Mouse (Mus musculus) adipocyte (in vitro differentiated cells): ENCODE data around the gene Irgc1.
"Not testable (repeated sequence)": the region's sequence is repeated elsewhere in the genome, so short reads cannot be mapped to it uniquely, and the experiment has no call there.

Source experiments
- DNase-seq: peaks from one replicate; pipeline ENCODE4 v3.0.0-alpha.2; 2016; ENCODE audit warnings: low spot score

Irgc1 gene

GRCm38 (mm10) chr7:24435305-24435704, 16.8 kb downstream of the Irgc1 start:
- no peak for DNase-seq

DNA sequence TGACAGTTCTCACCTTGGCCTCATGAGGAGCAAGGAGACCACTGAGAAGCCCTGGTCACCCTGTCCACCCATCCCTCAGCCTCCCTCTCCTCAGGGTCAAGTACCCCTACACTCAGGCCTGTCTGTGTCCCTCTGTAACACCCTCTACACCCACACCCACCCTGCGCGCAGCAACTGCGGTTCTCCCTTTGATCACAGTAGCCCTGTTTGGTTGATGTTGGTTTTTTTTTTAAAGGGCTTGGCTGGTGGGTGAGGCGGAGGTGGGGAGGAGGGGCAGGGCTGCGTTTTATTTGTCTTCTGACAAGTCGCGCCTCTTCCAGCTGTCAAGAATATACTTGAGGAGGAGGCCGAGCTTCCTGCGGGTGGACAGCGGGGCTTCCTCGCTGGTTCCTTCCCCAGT, 20.4 kb downstream of the Irgc1 start:
- no peak for DNase-seq

DNA sequence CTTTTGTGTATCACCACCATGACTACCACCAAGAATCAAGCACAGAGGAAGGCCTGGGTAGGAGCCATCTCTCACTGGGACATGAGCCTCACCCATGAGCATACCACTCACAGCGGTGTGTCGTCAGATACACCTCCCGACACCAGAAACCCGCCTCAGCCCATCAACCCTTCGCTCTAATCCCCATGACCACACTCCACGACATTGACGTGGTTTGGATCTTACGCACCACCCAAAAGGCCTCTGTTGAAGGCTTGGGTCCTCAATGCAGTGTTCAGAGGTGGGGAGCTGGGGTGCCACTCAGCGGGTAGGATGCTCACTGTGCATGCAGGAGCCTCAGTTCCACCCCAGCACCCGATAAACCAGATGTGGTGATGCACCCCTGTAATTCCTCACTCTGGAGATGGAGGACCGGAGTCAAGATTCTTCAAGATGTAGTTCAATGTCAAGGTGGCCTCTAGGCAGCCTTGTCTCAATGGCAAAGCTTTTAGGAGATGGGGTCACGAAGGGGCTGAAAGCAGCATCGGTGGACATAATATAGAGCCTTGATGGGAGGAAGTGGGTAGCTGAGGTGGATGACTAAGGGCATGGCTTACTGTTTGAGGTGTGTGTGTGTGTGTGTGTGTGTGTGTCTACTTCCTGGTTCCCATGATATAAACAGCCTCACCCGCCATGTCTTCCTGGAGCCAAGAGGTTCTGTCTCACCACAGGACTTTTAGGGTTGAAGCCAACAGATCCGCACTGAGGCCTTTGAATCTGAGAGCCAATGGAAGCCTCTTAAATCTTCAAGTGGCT, 21.3 kb downstream of the Irgc1 start:
- DNase-seq, result no peak

GRCm38 (mm10) chr7:24429413-24430112, 22.5 kb downstream of the Irgc1 start:
- peak; percentile 18 for DNase-seq

- DNase-seq, result no peak
Measured at GRCm38 (mm10) chr7:24428725-24429124, 23.4 kb downstream of the Irgc1 start.

DNA sequence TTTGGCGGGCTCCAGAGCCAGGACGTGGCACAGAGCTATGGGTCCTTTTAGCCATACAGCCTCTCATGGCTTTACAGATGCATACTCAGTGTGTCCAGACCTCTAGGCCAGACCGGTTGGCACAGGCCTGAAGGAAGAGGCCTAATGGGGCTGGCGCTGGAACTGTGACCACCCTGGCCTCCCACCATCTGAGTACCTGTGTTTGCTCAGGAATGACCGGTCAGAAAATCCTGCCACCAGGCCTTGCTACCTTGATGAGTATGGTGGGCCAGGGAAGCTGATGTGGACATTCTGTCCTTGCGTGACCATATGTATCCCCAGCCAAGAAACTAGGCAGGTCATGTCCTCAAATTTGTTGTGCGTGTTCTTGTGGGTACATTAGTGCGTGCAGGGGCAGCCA, 24.9 kb downstream of the Irgc1 start:
- no peak for DNase-seq

GRCm38 (mm10) chr7:24425919-24426318, 26.2 kb downstream of the Irgc1 start:
- DNase-seq, result no peak

- DNase-seq, result peak; percentile 57
Measured at GRCm38 (mm10) chr7:24423956-24424732, 28.0 kb downstream of the Irgc1 start.

DNA sequence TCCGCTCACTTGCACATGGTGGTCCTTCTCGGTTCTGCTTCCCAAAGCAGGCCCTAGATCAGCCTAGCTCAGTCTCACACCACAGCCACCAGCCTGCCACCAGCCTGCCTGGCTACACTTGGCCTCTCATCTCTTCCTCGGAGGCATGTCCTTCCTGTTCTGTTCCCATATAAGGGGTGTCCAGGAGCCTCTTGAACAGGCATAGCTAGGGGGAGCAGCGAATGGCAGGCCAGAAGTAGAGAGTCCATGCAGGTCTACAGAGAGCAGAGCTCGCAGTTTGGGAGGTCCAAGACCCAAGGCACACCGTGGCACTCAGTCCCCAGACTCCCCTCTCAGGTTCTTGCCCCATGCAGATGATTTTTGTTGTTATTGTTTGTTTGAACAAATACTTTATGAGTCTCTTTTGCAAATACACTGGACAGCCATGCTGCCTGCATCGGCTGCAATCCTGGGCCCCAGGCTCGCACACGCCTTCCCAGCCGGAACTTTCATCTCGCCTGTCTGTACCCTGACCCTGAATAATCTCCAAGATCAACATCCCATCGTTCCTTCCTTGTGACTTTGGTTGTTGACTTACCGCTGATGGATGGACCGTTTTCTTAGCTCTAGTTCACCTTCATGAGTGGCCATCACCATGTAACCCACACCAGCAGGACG, 28.9 kb downstream of the Irgc1 start:
- DNase-seq, result no peak

DNA sequence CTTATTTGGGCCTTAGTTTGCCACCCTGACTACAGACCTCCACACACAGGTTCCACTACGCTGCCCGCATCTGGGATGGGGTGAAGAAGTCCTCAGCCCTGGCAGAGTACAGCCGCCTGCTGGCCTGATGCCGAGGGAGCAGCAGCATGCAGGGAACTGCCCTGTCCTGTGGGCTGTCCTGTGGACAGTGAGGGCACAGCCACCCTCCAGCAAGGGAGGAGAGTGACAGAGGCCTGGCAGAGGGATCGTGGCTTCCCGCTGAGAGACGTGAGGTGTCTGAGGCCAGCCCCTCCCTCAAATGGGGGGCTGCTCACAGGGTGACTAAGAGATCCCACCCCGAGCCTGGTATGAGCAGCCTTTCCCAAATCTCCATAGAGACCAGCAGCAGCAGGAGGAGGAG, 29.8 kb downstream of the Irgc1 start:
- DNase-seq, result no peak

DNA sequence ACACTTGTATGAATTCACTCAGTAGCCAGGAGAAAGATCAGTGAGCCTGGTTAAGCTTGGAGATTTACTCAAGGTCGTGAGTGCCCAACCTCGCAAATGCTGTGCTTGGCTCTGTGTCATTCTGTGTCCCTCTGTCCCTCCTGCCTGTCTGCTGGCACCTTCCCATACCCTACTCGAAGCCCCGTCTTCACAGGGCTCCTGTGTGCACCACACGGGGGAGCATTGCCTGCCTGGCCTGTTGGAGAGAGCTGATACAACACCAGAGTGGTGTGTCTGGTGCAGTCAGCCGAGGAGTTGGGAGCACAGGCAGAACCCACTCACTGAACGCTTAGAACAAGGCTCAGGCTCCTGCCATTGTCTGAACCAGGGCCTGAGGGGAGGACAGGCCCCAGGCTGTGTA, 30.4 kb downstream of the Irgc1 start:
- DNase-seq, result no peak

DNA sequence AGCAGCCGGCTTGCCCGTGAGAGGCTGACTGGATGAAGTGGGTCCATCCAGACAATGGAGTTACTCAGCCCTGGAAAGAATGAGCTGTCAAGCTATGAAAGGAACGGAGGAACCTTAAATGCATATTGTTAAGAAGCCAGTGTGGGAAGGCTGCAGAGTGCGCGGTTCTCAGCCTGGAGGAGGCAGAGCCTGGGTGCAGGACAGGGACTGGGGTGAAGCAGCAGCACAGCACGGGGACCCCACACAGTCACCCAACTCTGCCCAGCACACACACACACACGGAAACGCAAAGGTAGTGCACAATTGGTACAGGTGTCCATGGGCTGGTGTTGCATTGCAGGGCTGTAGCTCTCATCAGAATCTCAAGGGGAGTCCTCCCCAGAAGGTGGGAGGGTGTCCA, 32.5 kb downstream of the Irgc1 start:
- no peak for DNase-seq

- no peak for DNase-seq
Measured at GRCm38 (mm10) chr7:24415261-24415660, 36.8 kb downstream of the Irgc1 start.

- no peak for DNase-seq
Measured at GRCm38 (mm10) chr7:24413630-24414029, 38.5 kb downstream of the Irgc1 start.

- no peak for DNase-seq
Measured at GRCm38 (mm10) chr7:24410831-24411230, 41.3 kb downstream of the Irgc1 start.

DNA sequence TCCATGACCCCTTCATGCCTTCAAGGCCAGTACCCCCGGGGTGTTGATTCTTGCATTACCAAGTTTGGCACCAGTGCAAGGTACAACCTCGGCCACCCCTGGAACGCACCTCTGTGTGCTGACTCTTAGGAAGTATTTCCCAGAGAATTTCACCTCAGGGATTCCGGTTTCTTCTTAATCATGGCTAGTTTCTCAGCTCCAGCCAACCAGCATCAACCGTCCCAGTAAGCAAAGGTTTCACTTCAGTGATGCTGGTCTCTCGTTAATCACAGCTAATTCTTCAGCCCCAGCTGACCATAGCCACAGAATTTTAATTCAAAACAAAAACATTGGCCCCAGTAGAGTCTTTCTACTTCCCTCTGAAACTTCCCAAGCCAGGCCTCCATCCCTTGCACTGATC, 42.0 kb downstream of the Irgc1 start:
- DNase-seq, result no peak

- DNase-seq, result no peak
Measured at GRCm38 (mm10) chr7:24408186-24408585, 43.9 kb downstream of the Irgc1 start.

- peak; percentile 85 for DNase-seq
Measured at GRCm38 (mm10) chr7:24406528-24407344, 45.4 kb downstream of the Irgc1 start.

DNA sequence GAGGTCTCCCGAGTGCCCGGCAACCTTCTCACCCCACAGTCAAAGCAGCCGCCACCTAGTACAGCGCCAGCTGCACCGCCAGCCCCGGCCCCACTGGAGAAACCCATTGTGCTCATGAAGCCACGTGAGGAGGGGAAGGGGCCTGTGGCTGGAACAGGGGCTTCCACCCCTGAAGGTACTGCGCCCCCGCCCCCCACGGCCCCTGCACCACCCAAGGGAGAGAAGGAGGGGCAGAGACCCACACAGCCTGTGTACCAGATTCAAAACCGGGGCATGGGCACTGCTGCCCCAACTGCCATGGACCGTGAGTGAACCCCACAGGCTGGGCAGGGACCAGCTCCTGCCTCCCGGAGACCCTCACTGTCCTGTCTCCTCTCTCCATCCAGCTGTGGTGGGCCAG, 46.4 kb downstream of the Irgc1 start:
- no peak for DNase-seq

GRCm38 (mm10) chr7:24402851-24403250, 49.2 kb downstream of the Irgc1 start:
- no peak for DNase-seq

- DNase-seq, result not testable (repeated sequence)
Measured at GRCm38 (mm10) chr7:24400489-24400888, 51.6 kb downstream of the Irgc1 start.
